Mouse (Mus musculus) ovary, postnatal 36 days (tissue): ENCODE results near the gene Mrps23.

ENCODE experiments used
- DNase-seq: peaks from one replicate; pipeline ENCODE4 v3.0.0; 2022; ENCODE audit warnings: low spot score, mixed read lengths

Gene Mrps23

GRCm38 (mm10) chr11:88211824-88212582, 7.8 kb downstream of the Mrps23 start:
- DNase-seq = no peak

- no peak for DNase-seq
These were observed 9.6 kb downstream of the Mrps23 start for GRCm38 (mm10) chr11:88213757-88214156.

- DNase-seq = peak; percentile 26
These were observed 11.0 kb downstream of the Mrps23 start for GRCm38 (mm10) chr11:88214881-88215831.

GRCm38 (mm10) chr11:88216231-88216685, 12.1 kb downstream of the Mrps23 start:
- DNase-seq = peak; percentile 52

- DNase-seq = no peak
These were observed 14.0 kb downstream of the Mrps23 start for GRCm38 (mm10) chr11:88218155-88218554.

GRCm38 (mm10) chr11:88218586-88218985, 14.4 kb downstream of the Mrps23 start:
- peak; percentile 37 for DNase-seq

GRCm38 (mm10) chr11:88221929-88222475, 17.8 kb downstream of the Mrps23 start:
- no peak for DNase-seq

- no peak for DNase-seq
These were observed 23.1 kb downstream of the Mrps23 start for GRCm38 (mm10) chr11:88227001-88227957.

- DNase-seq = no peak
These were observed 27.1 kb downstream of the Mrps23 start for GRCm38 (mm10) chr11:88231213-88231790.

- DNase-seq = no peak
These were observed 29.6 kb downstream of the Mrps23 start for GRCm38 (mm10) chr11:88233528-88234427.

- DNase-seq = no peak
These were observed 30.6 kb downstream of the Mrps23 start for GRCm38 (mm10) chr11:88234789-88235188.

- DNase-seq = peak; percentile 44
These were observed 31.3 kb downstream of the Mrps23 start for GRCm38 (mm10) chr11:88235221-88236203.

- no peak for DNase-seq
These were observed 36.1 kb downstream of the Mrps23 start for GRCm38 (mm10) chr11:88240275-88240674.

- no peak for DNase-seq
These were observed 36.7 kb downstream of the Mrps23 start for GRCm38 (mm10) chr11:88240736-88241353.

GRCm38 (mm10) chr11:88241468-88242301, 37.5 kb downstream of the Mrps23 start:
- DNase-seq = no peak

- no peak for DNase-seq
These were observed 41.5 kb downstream of the Mrps23 start for GRCm38 (mm10) chr11:88245581-88246170.

GRCm38 (mm10) chr11:88248636-88249035, 44.4 kb downstream of the Mrps23 start:
- DNase-seq = no peak
